Mouse (Mus musculus): ENCODE measurements around the gene Gm21083.
"Not testable (repeated sequence)": the region's sequence is repeated elsewhere in the genome, so short reads cannot be mapped to it uniquely, and the experiment has no call there.

DNA sequence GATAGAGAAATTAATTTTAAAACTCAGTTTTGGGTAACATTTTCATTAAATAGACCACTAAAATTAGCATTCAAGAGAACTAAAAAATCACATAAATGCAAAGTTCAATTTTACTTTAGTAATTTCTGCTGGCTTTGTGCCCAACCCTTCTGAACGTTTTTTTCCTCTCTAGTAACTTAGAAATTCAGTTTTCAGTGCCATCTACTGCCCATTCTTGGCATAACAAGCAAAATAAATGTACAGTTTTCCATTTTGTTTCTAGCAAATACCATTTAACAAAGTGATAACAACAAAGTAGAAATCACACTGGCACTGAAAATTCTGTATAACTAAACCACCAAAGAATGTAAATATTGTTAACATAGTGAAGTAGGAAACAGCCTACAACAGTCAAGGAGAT lies 33.6 kb downstream of the Gm21083 start:
- peak; percentile 27 for TF ChIP-seq CTCF (IDR thresholded peaks at IDR 0.05; ENCODE audit: low read depth)
- TF ChIP-seq EP300 (IDR thresholded peaks at IDR 0.05; ENCODE audit: low read depth) = not testable (repeated sequence)

Measured in heart, postnatal 0 days (tissue).